23 mouse cellular contexts compared by ENCODE assay signal in genomic region chr12:109002978-109003377, GRCm38 (mm10).
"Had no signal": no experiment of that assay in that cellular context is flagged by ENCODE, and none has a peak within 500 bp of the region (broad histone marks: within the 10 kb centered on the region; RNA-seq: fewer than 3 reads in every experiment).

No protein-coding gene starts in this region.

- H3K9ac ChIP-seq: heart, embryonic 12.5 days; hindbrain, embryonic 13.5 days; hindbrain, embryonic 15.5 days; kidney, embryonic 15.5 days; limb, embryonic 13.5 days; limb, embryonic 15.5 days; liver, embryonic 12.5 days; liver, embryonic 14.5 days had no signal

- H3K4me3 ChIP-seq: gastrocnemius, adult 2 months; heart, embryonic 10.5 days; heart, embryonic 12.5 days; hindbrain, embryonic 13.5 days; hindbrain, embryonic 15.5 days; kidney, embryonic 15.5 days; limb, embryonic 13.5 days; limb, embryonic 15.5 days; liver, embryonic 12.5 days had no signal

- DNase-seq: gastrocnemius, adult 2 months; gastrocnemius, postnatal 10 days; gastrocnemius, postnatal 25 days; heart, adult 18-20 months; heart, postnatal 10 days; kidney, adult 18-20 months; kidney, adult 8-10 months; kidney, postnatal 14 days; kidney, postnatal 36 days; layer of hippocampus, adult 9-11 months; layer of hippocampus, postnatal 36 days; left cerebral cortex, postnatal 4 days had no signal

- ATAC-seq: hindbrain, postnatal 0 days; liver, embryonic 12.5 days had no signal

- H3K4me2 ChIP-seq: heart, embryonic 12.5 days; hindbrain, embryonic 13.5 days; hindbrain, embryonic 15.5 days; kidney, embryonic 15.5 days; limb, embryonic 13.5 days; limb, embryonic 15.5 days; liver, embryonic 12.5 days had no signal

- H3K4me1 ChIP-seq: heart, embryonic 10.5 days; heart, embryonic 12.5 days; limb, embryonic 13.5 days; limb, embryonic 15.5 days; liver, embryonic 12.5 days had no signal

- H3K36me3 ChIP-seq: heart, embryonic 10.5 days; heart, embryonic 12.5 days; hindbrain, embryonic 13.5 days; hindbrain, embryonic 15.5 days; kidney, embryonic 15.5 days; limb, embryonic 13.5 days; limb, embryonic 15.5 days; liver, embryonic 12.5 days had no signal

- H3K27me3 ChIP-seq: hindbrain, embryonic 13.5 days; hindbrain, embryonic 15.5 days; kidney, embryonic 15.5 days; limb, embryonic 13.5 days; limb, embryonic 15.5 days; liver, embryonic 12.5 days had no signal

- H3K27ac ChIP-seq: gastrocnemius, adult 2 months; heart, embryonic 10.5 days; hindbrain, embryonic 13.5 days; hindbrain, embryonic 15.5 days; hindbrain, postnatal 0 days; kidney, embryonic 15.5 days; kidney, postnatal 0 days; limb, embryonic 13.5 days; limb, embryonic 15.5 days; liver, embryonic 12.5 days; liver, embryonic 14.5 days had no signal

- H3K9me3 ChIP-seq: heart, embryonic 10.5 days; heart, embryonic 12.5 days; hindbrain, embryonic 13.5 days; hindbrain, embryonic 15.5 days; kidney, embryonic 15.5 days; limb, embryonic 13.5 days; limb, embryonic 15.5 days; liver, embryonic 12.5 days had no signal
